Mouse (Mus musculus) right cerebral cortex, postnatal 14 days (tissue): ENCODE data around the gene Fam216a.
"Not testable (repeated sequence)": the region's sequence is repeated elsewhere in the genome, so short reads cannot be mapped to it uniquely, and the experiment has no call there.

Experiments
- DNase-seq: peaks from one replicate; pipeline ENCODE4 v3.0.0; 2022

Gene Fam216a

GRCm38 (mm10) chr5:122319474-122320204 is 52.5 kb downstream of the Fam216a start:
- DNase-seq, result no peak

- DNase-seq, result not testable (repeated sequence)
Observed at GRCm38 (mm10) chr5:122318976-122319375, 53.2 kb downstream of the Fam216a start.

- no peak for DNase-seq
Observed at GRCm38 (mm10) chr5:122318100-122318499, 54.1 kb downstream of the Fam216a start.

GRCm38 (mm10) chr5:122317329-122318045 is 54.7 kb downstream of the Fam216a start:
- DNase-seq, result no peak

GRCm38 (mm10) chr5:122314966-122315667 is 57.0 kb downstream of the Fam216a start:
- DNase-seq, result peak; percentile 83
